Mouse (Mus musculus): ENCODE results near the gene Thap4.
"Not testable (repeated sequence)": the region's sequence is repeated elsewhere in the genome, so short reads cannot be mapped to it uniquely, and the experiment has no call there.

Gene Thap4

GRCm38 (mm10) chr1:93754573-93755290 is at the start of gene Thap4:
TSS of gene Thap4 (minus strand) at chr1:93754864.
- peak; percentile 94 for DNase-seq (ENCODE audit: low spot score)

GRCm38 (mm10) chr1:93803556-93804507 is 49.2 kb upstream of the Thap4 start, which contains the start of gene Ing5:
TSS of gene Ing5 (plus strand) at chr1:93803965.
- peak; percentile 100 for DNase-seq (ENCODE audit: low spot score)

GRCm38 (mm10) chr1:93802771-93803170 is 48.1 kb upstream of the Thap4 start:
- DNase-seq (ENCODE audit: low spot score), result no peak

- DNase-seq (ENCODE audit: low spot score), result peak; percentile 93
Observed at GRCm38 (mm10) chr1:93801741-93802238, 47.1 kb upstream of the Thap4 start, which contains the start of gene Dtymk. TSS of gene Dtymk (minus strand) at chr1:93801934.

GRCm38 (mm10) chr1:93800670-93801503 is 46.2 kb upstream of the Thap4 start:
- no peak for DNase-seq (ENCODE audit: low spot score)

GRCm38 (mm10) chr1:93795886-93796285 is 41.2 kb upstream of the Thap4 start:
- no peak for DNase-seq (ENCODE audit: low spot score)

GRCm38 (mm10) chr1:93794526-93794925 is 39.9 kb upstream of the Thap4 start:
- no peak for DNase-seq (ENCODE audit: low spot score)

GRCm38 (mm10) chr1:93786912-93787311 is 32.2 kb upstream of the Thap4 start:
- no peak for DNase-seq (ENCODE audit: low spot score)

- no peak for DNase-seq (ENCODE audit: low spot score)
Observed at GRCm38 (mm10) chr1:93776686-93777085, 22.0 kb upstream of the Thap4 start.

GRCm38 (mm10) chr1:93769901-93770300 is 15.2 kb upstream of the Thap4 start:
- DNase-seq (ENCODE audit: low spot score), result no peak

GRCm38 (mm10) chr1:93767600-93767999 is 12.9 kb upstream of the Thap4 start:
- no peak for DNase-seq (ENCODE audit: low spot score)

GRCm38 (mm10) chr1:93764871-93765591 is 10.4 kb upstream of the Thap4 start:
- DNase-seq (ENCODE audit: low spot score), result no peak

GRCm38 (mm10) chr1:93763531-93763930 is 8.9 kb upstream of the Thap4 start:
- not testable (repeated sequence) for DNase-seq (ENCODE audit: low spot score)

GRCm38 (mm10) chr1:93760076-93760475 is 5.4 kb upstream of the Thap4 start:
- no peak for DNase-seq (ENCODE audit: low spot score)

GRCm38 (mm10) chr1:93756154-93756553 is 1.5 kb upstream of the Thap4 start:
- DNase-seq (ENCODE audit: low spot score), result no peak

- no peak for DNase-seq (ENCODE audit: low spot score)
Observed at GRCm38 (mm10) chr1:93755618-93756017, 954 bp upstream of the Thap4 start.

- no peak for DNase-seq (ENCODE audit: low spot score)
Observed at GRCm38 (mm10) chr1:93755291-93755610, 587 bp upstream of the Thap4 start.

GRCm38 (mm10) chr1:93753911-93754572 is 622 bp downstream of the Thap4 start:
- peak; percentile 33 for DNase-seq (ENCODE audit: low spot score)

GRCm38 (mm10) chr1:93751290-93751689 is 3.4 kb downstream of the Thap4 start, which contains the start of gene Atg4b:
TSS of gene Atg4b (plus strand) at chr1:93751500.
- no peak for DNase-seq (ENCODE audit: low spot score)

GRCm38 (mm10) chr1:93748539-93748938 is 6.1 kb downstream of the Thap4 start:
- DNase-seq (ENCODE audit: low spot score), result no peak

- DNase-seq (ENCODE audit: low spot score), result no peak
Observed at GRCm38 (mm10) chr1:93746179-93746578, 8.5 kb downstream of the Thap4 start.

Data from urinary bladder, postnatal 14 days (tissue).